Mouse (Mus musculus): Measurements from ENCODE around the gene Hoxb5.

- no peak for TF ChIP-seq CTCF (IDR thresholded peaks at IDR 0.05; ENCODE audit: control insufficient read depth, insufficient read depth, low read length)
- TF ChIP-seq POLR2A (IDR thresholded peaks at IDR 0.05; ENCODE audit: borderline replicate concordance, control insufficient read depth, low read depth, low read length) = no peak
Observed at GRCm38 (mm10) chr11:96306183-96306907, 3.2 kb downstream of the Hoxb5 start.

All from bone marrow, adult 2 months (tissue).